Mouse (Mus musculus): ENCODE results near the gene Rcn1.

Gene Rcn1

GRCm38 (mm10) chr2:105399085-105399891 lies at the start of gene Rcn1:
TSS of gene Rcn1 (minus strand) at chr2:105399319.
- peak; percentile 79 to 94 for DNase-seq (ENCODE audit: inconsistent age in 2 of 2, low spot score in 1 of 2)

GRCm38 (mm10) chr2:105444072-105444471 lies 45.0 kb upstream of the Rcn1 start:
- DNase-seq (ENCODE audit: inconsistent age in 2 of 2, low spot score in 1 of 2): peak; percentile 10 to 54

GRCm38 (mm10) chr2:105439022-105439421 lies 39.9 kb upstream of the Rcn1 start:
- DNase-seq (ENCODE audit: inconsistent age in 2 of 2, low spot score in 1 of 2): no peak

DNA sequence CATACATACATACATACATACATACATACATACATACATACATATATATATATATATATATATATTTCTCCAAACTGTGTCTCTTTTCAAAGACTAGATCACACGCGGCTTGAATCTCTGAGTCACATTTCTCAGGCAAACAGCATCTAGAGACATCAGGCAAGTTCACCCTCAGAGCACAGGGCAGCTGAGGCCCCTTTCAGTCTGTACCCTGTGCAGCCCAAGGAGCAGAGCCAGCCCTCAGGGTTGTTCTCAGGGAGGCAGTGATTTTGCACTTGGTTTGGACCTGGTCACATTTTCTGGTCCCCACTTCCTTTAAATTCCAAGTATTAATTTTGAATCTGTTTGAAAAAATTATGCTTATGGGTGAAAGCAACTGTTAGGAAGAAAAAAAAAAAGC lies 39.4 kb upstream of the Rcn1 start:
- no peak for DNase-seq (ENCODE audit: inconsistent age in 2 of 2, low spot score in 1 of 2)

- DNase-seq (ENCODE audit: inconsistent age in 2 of 2, low spot score in 1 of 2): no peak
These were observed 33.8 kb upstream of the Rcn1 start for GRCm38 (mm10) chr2:105432927-105433326.

GRCm38 (mm10) chr2:105430373-105430772 lies 31.3 kb upstream of the Rcn1 start:
- no peak for DNase-seq (ENCODE audit: inconsistent age in 2 of 2, low spot score in 1 of 2)

GRCm38 (mm10) chr2:105429899-105430298 lies 30.8 kb upstream of the Rcn1 start:
- DNase-seq (ENCODE audit: inconsistent age in 2 of 2, low spot score in 1 of 2): no peak

DNA sequence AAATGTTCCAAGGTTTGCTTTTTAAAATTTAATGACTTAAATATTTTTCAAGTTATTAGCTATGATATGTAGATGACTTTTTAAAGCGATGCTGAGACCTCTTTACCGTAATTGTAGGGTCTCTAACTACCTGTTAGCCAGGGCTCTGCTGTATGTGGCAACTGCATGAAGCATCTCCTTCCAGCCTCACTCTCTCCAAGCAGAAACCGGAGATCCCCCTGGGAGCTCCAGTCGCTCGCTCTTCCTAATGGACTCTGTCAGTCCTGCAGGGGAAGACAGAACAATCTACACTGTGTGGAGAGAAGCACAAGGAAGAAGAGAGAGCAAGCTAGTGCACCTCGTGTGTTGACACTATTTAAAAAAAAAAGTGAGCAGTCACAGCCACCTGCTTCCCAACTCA lies 29.3 kb upstream of the Rcn1 start:
- no peak for DNase-seq (ENCODE audit: inconsistent age in 2 of 2, low spot score in 1 of 2)

DNA sequence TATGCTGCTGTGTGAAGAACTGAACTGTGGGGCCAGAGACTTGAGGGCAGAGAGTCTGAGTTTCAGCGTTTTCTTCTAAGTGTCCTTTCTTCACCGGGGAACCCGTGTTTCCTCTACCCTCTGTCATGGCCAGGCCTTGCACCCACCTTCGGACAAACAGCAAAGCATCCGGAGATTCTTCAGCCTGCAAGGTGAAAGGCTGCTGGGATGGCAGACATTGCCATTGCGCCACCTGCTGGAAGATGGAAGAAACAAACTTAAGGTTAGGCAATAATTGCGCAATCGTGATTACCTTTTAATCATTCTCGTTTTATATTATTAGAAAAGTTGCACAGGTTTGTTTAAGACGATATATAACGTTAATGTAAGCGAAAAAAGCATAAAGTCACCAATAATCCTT lies 28.9 kb upstream of the Rcn1 start:
- DNase-seq (ENCODE audit: inconsistent age in 2 of 2, low spot score in 1 of 2): peak; percentile 48 to 89

GRCm38 (mm10) chr2:105427447-105427846 lies 28.3 kb upstream of the Rcn1 start:
- DNase-seq (ENCODE audit: inconsistent age in 2 of 2, low spot score in 1 of 2): no peak

- DNase-seq (ENCODE audit: inconsistent age in 2 of 2, low spot score in 1 of 2): no peak
These were observed 19.6 kb upstream of the Rcn1 start for GRCm38 (mm10) chr2:105418629-105419227.

DNA sequence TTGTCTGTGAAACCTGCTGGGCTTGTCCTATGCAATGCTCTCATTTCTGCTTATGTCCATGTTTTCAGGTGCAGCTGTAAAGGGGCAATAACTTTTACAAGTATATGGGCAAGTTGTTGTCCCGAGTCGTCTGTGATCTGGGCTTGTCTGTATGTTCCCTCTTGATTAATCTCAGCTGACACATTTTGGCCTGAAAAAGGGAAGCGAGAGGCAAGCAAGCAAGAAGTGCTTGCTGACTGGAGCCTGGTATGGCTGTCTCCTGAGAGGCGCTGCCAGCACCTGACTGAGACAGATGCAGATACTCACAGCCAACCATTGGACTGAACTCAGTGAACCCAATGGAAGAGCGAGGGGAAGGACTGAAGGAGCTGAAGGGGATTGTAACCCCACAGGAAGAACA lies 18.5 kb upstream of the Rcn1 start:
- DNase-seq (ENCODE audit: inconsistent age in 2 of 2, low spot score in 1 of 2): no peak

DNA sequence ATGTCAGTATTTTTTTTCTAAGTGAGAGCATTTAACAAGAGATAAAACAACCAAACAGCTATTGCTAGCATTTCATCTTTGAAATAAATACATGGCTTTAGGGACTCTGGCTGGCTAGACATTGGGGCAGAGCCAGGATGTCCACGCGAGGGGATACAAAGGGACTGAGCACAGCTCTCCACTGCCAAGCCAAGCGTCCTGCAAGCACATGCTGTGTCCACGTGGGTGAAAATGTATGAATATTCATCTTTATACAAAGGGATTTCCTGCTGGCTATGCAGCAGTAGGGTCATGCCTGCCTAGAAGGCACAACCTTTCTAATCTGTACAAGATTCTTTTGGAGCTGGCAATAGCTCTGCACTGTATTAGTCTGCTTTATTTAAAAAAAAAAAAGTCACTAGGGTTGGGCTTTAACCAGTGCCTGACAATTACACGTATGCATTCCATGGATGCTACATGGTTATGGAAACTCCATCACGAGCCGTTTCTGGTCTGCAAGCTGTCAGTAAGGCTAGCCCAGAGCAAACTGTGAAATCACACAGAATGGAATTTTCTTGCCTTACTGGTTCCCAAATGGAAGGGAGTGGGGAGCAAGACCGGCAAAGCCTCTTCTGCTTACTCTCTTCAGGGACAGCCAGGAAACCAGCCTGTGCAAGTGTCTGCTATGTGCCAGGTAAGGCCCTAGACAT lies 17.7 kb upstream of the Rcn1 start:
- DNase-seq (ENCODE audit: inconsistent age in 2 of 2, low spot score in 1 of 2): no peak

- no peak for DNase-seq (ENCODE audit: inconsistent age in 2 of 2, low spot score in 1 of 2)
These were observed 17.0 kb upstream of the Rcn1 start for GRCm38 (mm10) chr2:105416046-105416659.

DNA sequence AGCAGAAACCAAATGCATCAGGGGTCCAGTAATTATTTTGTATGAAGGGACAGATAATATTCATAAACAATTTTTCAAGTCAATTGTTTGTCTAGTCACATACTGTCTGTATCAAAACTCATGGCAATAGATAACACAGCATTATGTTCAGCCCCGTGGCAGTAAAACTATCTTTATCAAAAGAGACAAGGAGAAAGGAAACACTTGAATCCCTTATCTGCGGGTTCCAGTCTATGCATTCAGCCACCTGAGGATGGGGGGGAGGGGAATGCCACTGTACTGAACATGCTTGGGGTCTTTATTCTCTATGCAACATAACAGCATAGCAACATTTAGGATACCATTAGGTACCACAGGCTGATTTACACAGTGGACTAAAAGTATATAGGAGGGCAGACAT lies 15.2 kb upstream of the Rcn1 start:
- no peak for DNase-seq (ENCODE audit: inconsistent age in 2 of 2, low spot score in 1 of 2)

- DNase-seq (ENCODE audit: inconsistent age in 2 of 2, low spot score in 1 of 2): no peak
These were observed 10.1 kb upstream of the Rcn1 start for GRCm38 (mm10) chr2:105409253-105409652.

DNA sequence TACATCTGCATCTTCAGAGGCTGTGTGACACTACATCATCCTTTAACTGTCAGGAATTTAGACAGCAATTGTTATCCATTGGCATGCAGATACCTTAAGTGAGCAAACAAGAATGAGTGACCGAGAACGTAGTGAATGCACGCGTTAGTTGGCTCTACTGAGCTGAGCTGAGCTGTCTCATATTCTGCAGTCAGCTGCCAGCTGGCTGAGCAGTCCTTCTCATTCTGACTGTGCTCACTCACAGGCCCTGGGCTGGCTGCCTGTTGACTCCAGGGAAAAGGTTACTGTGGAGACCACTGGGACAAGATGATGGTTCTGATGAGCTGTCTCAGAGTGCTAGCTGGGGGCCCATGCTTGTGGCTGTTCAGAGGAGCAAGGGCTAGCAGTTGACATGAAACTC lies 9.4 kb upstream of the Rcn1 start:
- no peak for DNase-seq (ENCODE audit: inconsistent age in 2 of 2, low spot score in 1 of 2)

- no peak for DNase-seq (ENCODE audit: inconsistent age in 2 of 2, low spot score in 1 of 2)
These were observed 3.1 kb upstream of the Rcn1 start for GRCm38 (mm10) chr2:105402180-105402579.

- no peak for DNase-seq (ENCODE audit: inconsistent age in 2 of 2, low spot score in 1 of 2)
These were observed 1.4 kb upstream of the Rcn1 start for GRCm38 (mm10) chr2:105400558-105400957.

DNA sequence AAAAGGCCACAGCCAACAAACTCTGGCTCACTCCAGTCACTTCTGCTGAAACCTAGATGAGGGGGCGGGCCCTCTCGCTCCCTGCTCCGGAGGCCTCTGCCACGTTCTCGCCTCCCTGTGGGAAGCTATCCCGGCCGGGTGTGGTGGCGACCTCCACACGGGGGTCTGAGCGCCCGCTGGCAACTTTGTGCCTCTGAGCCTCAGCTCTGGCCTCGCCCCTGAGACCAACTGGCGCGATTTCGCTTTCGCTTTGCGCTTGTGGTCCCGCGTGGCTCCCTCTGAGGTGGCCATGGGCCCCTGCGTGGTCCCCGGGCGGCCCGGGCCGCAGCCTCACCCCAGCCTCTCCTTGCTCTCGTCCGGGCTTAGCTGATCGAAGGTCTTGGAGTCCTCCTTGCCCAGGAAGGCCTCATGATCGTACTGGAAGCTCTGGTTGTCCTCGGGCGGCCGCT lies 459 bp downstream of the Rcn1 start:
- peak; percentile 57 to 90 for DNase-seq (ENCODE audit: inconsistent age in 2 of 2, low spot score in 1 of 2)

DNA sequence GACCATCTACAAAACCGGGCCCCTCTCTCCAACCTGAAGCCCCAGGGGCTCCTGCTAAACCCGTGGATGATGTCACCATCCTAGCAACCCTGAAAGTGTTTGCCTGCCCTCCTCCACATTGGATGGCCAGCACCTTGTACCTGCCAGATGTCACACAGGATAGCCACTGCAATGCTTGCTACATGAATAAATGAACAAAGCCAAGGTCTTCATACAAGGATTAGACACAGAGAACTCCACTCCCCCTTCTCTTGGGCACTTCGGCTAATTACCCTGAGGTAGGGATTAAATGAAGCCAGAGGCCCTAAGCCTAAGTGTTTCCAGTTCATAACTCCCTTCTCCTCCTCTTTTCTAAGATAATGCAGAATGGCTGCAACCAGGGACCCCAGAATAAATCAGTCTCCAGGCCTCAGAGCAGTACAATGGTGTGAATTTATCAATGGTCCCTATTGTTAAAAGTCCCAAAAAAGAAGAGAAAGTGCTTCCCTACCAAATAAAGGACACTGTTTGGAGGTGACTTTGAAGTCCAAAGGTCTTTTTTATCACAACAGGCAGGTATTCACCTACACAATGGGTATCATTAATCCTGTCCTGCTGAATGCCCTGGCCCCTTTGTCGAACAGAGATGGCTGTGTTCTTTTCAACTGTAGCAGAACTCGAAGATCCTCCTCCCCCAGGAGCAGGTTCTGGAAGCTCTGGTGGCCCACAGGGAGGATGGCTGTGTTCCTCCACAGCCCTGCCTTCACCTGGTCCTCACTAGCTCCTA lies 1.5 kb downstream of the Rcn1 start:
- peak in 1 of 2 experiments; percentile 55 for DNase-seq (ENCODE audit: inconsistent age in 2 of 2, low spot score in 1 of 2)
